Mouse (Mus musculus) heart, postnatal 0 days (tissue): ENCODE data around the gene Larp4b. TPM values are rescaled to one million over a fixed set of nuclear protein-coding genes. Genes with fewer than 3 reads are reported as not detected.

ENCODE experiments used
- ATAC-seq: fragments of 200-750 bp; cut with Nextera tagmentation; 2 replicates; pipeline ENCODE4 v1.8.0; 2017; ENCODE audit warnings: low read depth, moderate number of reproducible peaks, moderate library complexity; ENCODE audit not compliant: insufficient read depth
- DNase-seq: peaks from one replicate; pipeline ENCODE4 v3.0.0-alpha.2; 2016; ENCODE audit warnings: low spot score
- H3K27ac ChIP-seq: fragments of 300-500 bp; sonication (generic); 2 replicates; pipeline ENCODE4 v1.5.1; 2014; ENCODE audit warnings: low read depth, mild to moderate bottlenecking
- H3K27me3 ChIP-seq: fragments of 300-500 bp; sonication (generic); 2 replicates; pipeline ENCODE4 v1.6.1; 2014; ENCODE audit warnings: low read length, mixed read lengths; ENCODE audit not compliant: control insufficient read depth, insufficient read depth
- H3K36me3 ChIP-seq: fragments of 300-500 bp; sonication (generic); replicated peaks from 2 replicates; pipeline ENCODE4 v1.6.1; 2014; ENCODE audit warnings: low read length, mixed read lengths; ENCODE audit not compliant: control insufficient read depth, insufficient read depth
- H3K4me1 ChIP-seq: fragments of 300-500 bp; sonication (generic); 2 replicates; pipeline ENCODE4 v1.6.1; 2014; ENCODE audit warnings: antibody characterized with exemption; ENCODE audit not compliant: control insufficient read depth, insufficient read depth
- H3K4me2 ChIP-seq: fragments of 300-500 bp; sonication (generic); 2 replicates; pipeline ENCODE4 v1.6.1; 2014; ENCODE audit warnings: low read depth, mild to moderate bottlenecking, low read length, moderate library complexity
- H3K4me3 ChIP-seq: fragments of 300-500 bp; sonication (generic); 2 replicates; pipeline ENCODE4 v1.5.1; 2014; ENCODE audit warnings: low read depth, low read length
- H3K9ac ChIP-seq: fragments of 300-500 bp; sonication (generic); replicated peaks from 2 replicates; pipeline ENCODE4 v1.6.1; 2014; ENCODE audit warnings: low read depth, low read length, mixed read lengths
- H3K9me3 ChIP-seq: fragments of 300-500 bp; sonication (generic); replicated peaks from 2 replicates; pipeline ENCODE4 v1.6.1; 2016; ENCODE audit warnings: low read length; ENCODE audit not compliant: control insufficient read depth
- CTCF ChIP-seq: IDR thresholded peaks from 2 replicates; pipeline ENCODE4 v1.5.1; 2016; ENCODE audit warnings: antibody characterized with exemption, control low read depth, low read depth
- EP300 ChIP-seq: IDR thresholded peaks from 2 replicates; pipeline ENCODE4 v1.6.1; 2016; ENCODE audit warnings: antibody characterized with exemption, low read depth
- WGBS: fragments of 180-500 bp; shearing (Covaris S2); extraction: QIAGEN DNeasy Blood & Tissue Kit; methylation state at CpG from one replicate; pipeline ENCODE4 v1.1.7; 2014; 5-methylcytosine and 5-hydroxymethylcytosine counted together
- polyA plus RNA-seq: library from polyadenylated mRNA; unstranded; fragments of >200 nt; fragmentation: Nextera tagmentation; extraction: Ambion mirVana; gene quantifications from 2 replicates; pipeline ENCODE4 v1.2.1, GENCODE M21; 2015
- total RNA-seq: library from RNA; depleted of rRNA; stranded (reverse); fragments of >200 nt; gene quantifications from 2 replicates; pipeline ENCODE4 v1.2.3, GENCODE M21; 2014; ENCODE audit warnings: low replicate concordance

Gene Larp4b
- total and polyA plus RNA-seq, 2 experiments from 2014 or later, result 19.1 to 95.2 TPM

DNA sequence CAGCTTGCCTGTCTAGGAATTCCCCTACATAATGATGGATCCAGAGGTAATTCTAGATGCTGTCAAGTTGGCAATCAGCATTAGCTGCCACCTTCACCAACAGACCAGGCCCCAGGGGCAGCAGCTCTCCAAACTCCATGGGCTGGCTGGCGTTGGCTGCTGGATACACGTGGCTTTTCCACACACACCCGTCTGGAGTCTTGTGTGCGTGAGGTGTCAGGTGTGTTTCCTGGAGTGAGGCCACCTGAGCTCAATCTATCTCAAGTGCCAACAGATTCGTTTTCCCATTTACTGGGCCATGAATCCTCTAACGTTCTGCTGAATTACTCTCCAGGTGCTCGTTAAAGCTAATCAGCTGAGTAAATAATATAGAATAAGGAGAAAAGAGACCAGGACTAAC lies 93.5 kb downstream of the Larp4b start:
- WGBS, result 76% methylated on average over 7 of the region's 7 CpGs
- TF ChIP-seq CTCF, result no peak
- TF ChIP-seq EP300, result no peak
- Histone ChIP-seq H3K9ac (no peak overlapping the region), H3K4me2 (no peak overlapping the region), H3K36me3 (no peaks in the 10 kb centered on the region), H3K27ac (no peak overlapping the region), H3K9me3 (no peaks in the 10 kb centered on the region), H3K27me3 (no peaks in the 10 kb centered on the region), H3K4me1 (peaks cover 8% of the 10 kb centered on the region; the same call in 1 of the 2 replicates), H3K4me3 (no peak overlapping the region)
- DNase-seq (no peak), ATAC-seq (no peak)

GRCm38 (mm10) chr13:9187566-9188530 lies 94.2 kb downstream of the Larp4b start:
- no peak for ATAC-seq
- Histone ChIP-seq H3K4me3 (no peak overlapping the region), H3K9me3 (no peaks in the 10 kb centered on the region), H3K4me2 (no peak overlapping the region), H3K36me3 (no peaks in the 10 kb centered on the region), H3K4me1 (peaks cover 8% of the 10 kb centered on the region; the same call in 1 of the 2 replicates), H3K27ac (no peak overlapping the region), H3K9ac (no peak overlapping the region), H3K27me3 (no peaks in the 10 kb centered on the region)
- WGBS, result 69% methylated on average over 22 of the region's 22 CpGs
- DNase-seq, result no peak
- TF ChIP-seq EP300, result no peak
- TF ChIP-seq CTCF, result no peak

GRCm38 (mm10) chr13:9189481-9189880 lies 95.8 kb downstream of the Larp4b start:
- H3K9ac ChIP-seq, result no peak overlapping the region
- H3K4me2 ChIP-seq, result no peak overlapping the region
- 80% methylated on average over 5 of the region's 5 CpGs for WGBS
- TF ChIP-seq EP300, result no peak
- no peak for TF ChIP-seq CTCF
- no peak overlapping the region for H3K27ac ChIP-seq
- no peaks in the 10 kb centered on the region for H3K27me3 ChIP-seq
- no peaks in the 10 kb centered on the region for H3K9me3 ChIP-seq
- no peaks in the 10 kb centered on the region for H3K36me3 ChIP-seq
- H3K4me3 ChIP-seq, result no peak overlapping the region
- H3K4me1 ChIP-seq, result peaks cover 8% of the 10 kb centered on the region; the same call in 1 of the 2 replicates
- DNase-seq (no peak), ATAC-seq (no peak)

- Histone ChIP-seq H3K9ac (no peak overlapping the region), H3K36me3 (no peaks in the 10 kb centered on the region), H3K4me2 (peak overlapping the region; percentile 42), H3K4me1 (peaks cover 8% of the 10 kb centered on the region; the same call in 1 of the 2 replicates), H3K4me3 (peak overlapping the region; percentile 14; the same call in 1 of the 2 replicates), H3K9me3 (no peaks in the 10 kb centered on the region), H3K27me3 (no peaks in the 10 kb centered on the region), H3K27ac (no peak overlapping the region)
- TF ChIP-seq CTCF, result no peak
- no peak for TF ChIP-seq EP300
- 35% methylated on average over 15 of the region's 15 CpGs for WGBS
- DNase-seq (peak; percentile 51), ATAC-seq (peak; percentile 68)
These were observed 97.8 kb downstream of the Larp4b start for GRCm38 (mm10) chr13:9191172-9192140.

DNA sequence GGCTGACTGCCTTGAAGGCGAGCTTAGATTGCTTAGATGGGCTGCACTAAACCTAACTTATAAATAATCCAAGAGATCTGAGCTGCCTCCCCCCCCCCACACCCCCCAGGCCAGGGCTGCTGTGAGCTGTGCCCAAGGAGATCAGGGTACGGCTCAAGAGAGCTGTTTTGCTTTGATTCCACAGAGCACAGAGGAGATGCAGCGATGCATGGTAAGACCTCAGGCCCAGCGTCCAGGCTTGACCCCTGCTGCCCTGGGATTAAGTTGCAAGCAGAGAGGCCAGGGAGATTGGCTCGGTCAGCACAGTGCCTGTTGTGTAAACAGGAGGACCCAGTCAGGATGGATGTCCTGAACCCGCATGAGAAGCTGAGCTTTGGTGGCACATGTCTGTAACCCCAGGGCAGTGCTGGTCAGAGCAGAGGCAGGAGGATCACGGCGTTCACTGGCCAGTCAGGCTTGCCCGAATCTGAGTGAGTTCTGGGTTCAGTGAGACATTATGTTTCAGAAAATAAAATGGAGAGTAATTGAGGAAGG lies 99.2 kb downstream of the Larp4b start:
- no peaks in the 10 kb centered on the region for H3K9me3 ChIP-seq
- WGBS, result 72% methylated on average over 9 of the region's 9 CpGs
- no peaks in the 10 kb centered on the region for H3K36me3 ChIP-seq
- H3K27me3 ChIP-seq, result no peaks in the 10 kb centered on the region
- no peak overlapping the region for H3K4me2 ChIP-seq
- TF ChIP-seq EP300 (no peak), CTCF (no peak)
- no peak for DNase-seq
- ATAC-seq, result no peak
- H3K4me3 ChIP-seq, result no peak overlapping the region
- no peak overlapping the region for H3K9ac ChIP-seq
- peaks cover 8% of the 10 kb centered on the region; the same call in 1 of the 2 replicates for H3K4me1 ChIP-seq
- no peak overlapping the region for H3K27ac ChIP-seq
